Mouse (Mus musculus) Muller cell, postnatal 12 days (primary cell): ENCODE results near the gene Marveld1.
A peak's percentile ranks its signal among the peaks of the same experiment; 100 is the strongest.

ENCODE experiments used
- DNase-seq: peaks from one replicate; pipeline ENCODE4 v3.0.0-alpha.2; 2015; ENCODE audit errors: inconsistent ontology term

The Marveld1 gene

GRCm38 (mm10) chr19:42139724-42140517, 7.3 kb upstream of the Marveld1 start:
- no peak for DNase-seq

- DNase-seq: no peak
Measured at GRCm38 (mm10) chr19:42141998-42142397, 5.2 kb upstream of the Marveld1 start.

- no peak for DNase-seq
Measured at GRCm38 (mm10) chr19:42142757-42143156, 4.4 kb upstream of the Marveld1 start.

DNA sequence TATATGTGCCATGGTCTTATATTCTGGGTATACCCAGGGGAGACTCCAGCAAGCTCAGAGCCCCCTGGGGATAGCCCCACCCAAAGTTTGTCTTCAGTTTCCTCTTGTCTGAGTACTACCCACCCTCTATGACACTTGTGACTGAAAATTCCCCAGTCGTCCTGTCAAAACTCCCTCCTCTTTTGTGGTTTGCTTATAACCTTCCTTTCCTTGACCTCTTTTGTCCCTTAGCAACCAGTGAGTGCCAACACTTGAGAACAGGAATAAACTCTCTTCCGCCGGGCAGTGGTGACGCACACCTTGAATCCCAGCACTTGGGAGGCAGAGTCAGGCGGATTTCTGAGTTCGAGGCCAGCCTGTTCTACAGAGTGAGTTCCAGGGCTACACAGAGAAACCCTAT, 3.1 kb upstream of the Marveld1 start:
- no peak for DNase-seq

GRCm38 (mm10) chr19:42144541-42145167, 2.5 kb upstream of the Marveld1 start:
- DNase-seq: peak; percentile 72

- DNase-seq: no peak
Measured at GRCm38 (mm10) chr19:42145210-42145609, 2.0 kb upstream of the Marveld1 start.

- no peak for DNase-seq
Measured at GRCm38 (mm10) chr19:42145731-42146130, 1.5 kb upstream of the Marveld1 start.

DNA sequence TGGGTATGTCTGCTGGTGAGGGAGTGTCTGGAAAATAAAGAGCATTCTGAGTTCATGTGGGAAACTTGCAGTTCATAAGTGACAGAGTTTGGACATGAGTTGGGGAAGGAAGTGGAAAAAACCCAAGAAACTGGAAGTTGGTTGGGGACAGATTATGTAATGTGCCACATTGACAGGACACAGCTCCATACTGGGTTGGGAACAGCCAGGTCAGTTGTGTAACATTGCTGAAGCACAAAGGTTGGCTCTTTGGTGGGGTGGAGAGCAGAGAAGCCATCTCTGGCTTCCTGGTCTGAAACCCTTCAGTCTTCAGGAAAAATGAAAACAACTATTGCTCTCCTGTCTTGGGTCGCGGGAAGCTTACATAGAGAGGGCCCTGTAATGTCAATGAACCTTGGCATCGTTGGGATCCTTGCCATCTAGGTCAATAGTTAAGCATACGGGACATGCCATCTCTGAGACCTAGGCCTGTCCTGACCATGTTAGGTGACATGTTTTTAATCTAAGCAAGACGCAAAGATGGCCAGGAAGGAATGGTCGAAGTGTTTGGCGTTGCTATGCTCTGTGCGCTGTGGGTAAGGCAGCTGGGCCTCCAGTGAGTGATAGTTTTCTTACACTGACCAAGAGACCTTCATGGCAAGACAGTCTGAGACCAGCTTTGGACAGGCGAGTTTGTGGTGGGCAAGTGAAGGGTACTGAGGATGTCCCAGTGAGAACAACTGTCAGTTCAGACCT, 757 bp upstream of the Marveld1 start:
- no peak for DNase-seq

GRCm38 (mm10) chr19:42147769-42148568, 769 bp downstream of the Marveld1 start:
- DNase-seq: peak; percentile 69

GRCm38 (mm10) chr19:42148569-42148860, 1.3 kb downstream of the Marveld1 start:
- DNase-seq: no peak

- peak; percentile 82 for DNase-seq
Measured at GRCm38 (mm10) chr19:42151990-42152389, 4.8 kb downstream of the Marveld1 start.

GRCm38 (mm10) chr19:42157493-42158237, 10.5 kb downstream of the Marveld1 start:
- DNase-seq: no peak

- DNase-seq: no peak
Measured at GRCm38 (mm10) chr19:42158246-42159017, 11.2 kb downstream of the Marveld1 start.

GRCm38 (mm10) chr19:42163764-42164163, 16.6 kb downstream of the Marveld1 start, which contains the start of gene Zfyve27:
Zfyve27 (plus strand) TSS chr19:42163951.
- no peak for DNase-seq

DNA sequence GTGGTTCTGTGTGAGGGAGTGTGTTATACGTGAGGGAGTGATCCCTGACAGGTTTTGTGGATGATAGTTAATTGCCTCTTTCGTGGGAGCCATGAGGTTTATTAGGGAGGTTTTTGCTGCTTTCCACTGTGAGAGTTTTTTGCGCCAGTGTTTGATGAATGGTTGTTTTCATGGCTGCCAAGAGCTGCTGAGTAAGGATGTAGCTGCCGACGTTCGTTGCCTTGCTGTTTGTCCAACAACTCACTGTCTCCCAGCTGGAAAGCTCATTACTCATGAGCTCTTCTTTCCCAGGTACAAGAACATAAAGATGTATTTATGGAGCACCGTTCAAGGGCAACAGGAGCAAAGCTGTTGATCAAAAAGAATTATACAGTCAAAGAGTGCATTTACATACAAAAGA, 17.0 kb downstream of the Marveld1 start:
- DNase-seq: peak; percentile 17

GRCm38 (mm10) chr19:42166130-42166529, 18.9 kb downstream of the Marveld1 start:
- DNase-seq: peak; percentile 86

DNA sequence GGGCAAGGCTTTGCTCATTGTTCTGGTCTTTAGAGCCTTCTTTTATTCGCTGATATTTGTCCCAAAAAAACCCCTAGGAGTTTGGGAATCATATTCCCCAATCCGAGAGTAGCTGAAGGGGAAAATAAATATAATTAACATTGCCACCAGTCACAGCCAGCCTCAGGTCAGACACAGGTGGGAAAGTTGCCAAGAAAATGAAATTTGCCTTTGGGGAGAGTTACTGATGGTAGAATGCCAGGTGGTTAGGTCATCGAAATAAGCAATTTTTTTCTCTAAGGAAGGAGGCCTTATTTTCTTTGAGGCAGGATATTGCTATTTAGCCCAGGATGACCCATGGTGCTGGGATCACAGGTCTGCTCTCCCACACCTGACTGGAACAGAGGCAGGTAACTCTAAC, 19.6 kb downstream of the Marveld1 start:
- DNase-seq: peak; percentile 27

DNA sequence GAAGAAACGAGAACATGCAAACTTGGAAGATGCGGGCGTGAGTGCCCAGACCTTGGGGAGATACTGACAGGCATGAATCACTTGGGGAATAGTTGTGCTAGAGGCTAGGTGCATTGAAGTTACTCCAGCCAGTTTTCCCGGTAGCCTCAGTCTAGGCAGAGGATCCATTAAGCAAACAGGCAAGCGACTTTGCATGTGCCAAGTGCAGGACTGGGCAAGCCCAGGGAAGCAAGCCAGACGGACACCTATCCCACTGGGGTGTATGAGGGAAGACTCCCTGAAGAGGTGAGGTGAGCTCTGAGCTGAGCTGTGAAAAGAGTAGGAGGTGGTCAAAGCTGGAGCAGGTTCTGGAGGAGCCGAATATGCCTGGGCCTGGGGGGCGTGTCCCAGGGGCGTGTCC, 20.3 kb downstream of the Marveld1 start:
- DNase-seq: no peak

- DNase-seq: no peak
Measured at GRCm38 (mm10) chr19:42169322-42169975, 22.2 kb downstream of the Marveld1 start.
